Mouse (Mus musculus) layer of hippocampus, adult 9-11 months (tissue): ENCODE results near the gene Abhd17c.

Experiments used
- DNase-seq: peaks from one replicate; pipeline ENCODE4 v3.0.0; 2022

Gene Abhd17c

GRCm38 (mm10) chr7:84116621-84117542, 34.8 kb downstream of the Abhd17c start:
- DNase-seq = no peak

- no peak for DNase-seq
Measured at GRCm38 (mm10) chr7:84115385-84115784, 36.3 kb downstream of the Abhd17c start.

GRCm38 (mm10) chr7:84114775-84115174, 36.9 kb downstream of the Abhd17c start:
- no peak for DNase-seq

- DNase-seq = no peak
Measured at GRCm38 (mm10) chr7:84113035-84113390, 38.7 kb downstream of the Abhd17c start.

GRCm38 (mm10) chr7:84112351-84113034, 39.2 kb downstream of the Abhd17c start:
- DNase-seq = no peak

- no peak for DNase-seq
Measured at GRCm38 (mm10) chr7:84111716-84112350, 39.9 kb downstream of the Abhd17c start.

GRCm38 (mm10) chr7:84106942-84107341, 44.8 kb downstream of the Abhd17c start:
- no peak for DNase-seq

GRCm38 (mm10) chr7:84102589-84102988, 49.1 kb downstream of the Abhd17c start:
- DNase-seq = no peak

- no peak for DNase-seq
Measured at GRCm38 (mm10) chr7:84100672-84101071, 51.0 kb downstream of the Abhd17c start.

GRCm38 (mm10) chr7:84098098-84098497, 53.6 kb downstream of the Abhd17c start:
- no peak for DNase-seq

GRCm38 (mm10) chr7:84096501-84096900, 55.2 kb downstream of the Abhd17c start:
- DNase-seq = no peak

GRCm38 (mm10) chr7:84090793-84091192, 60.9 kb downstream of the Abhd17c start:
- DNase-seq = no peak

GRCm38 (mm10) chr7:84089777-84090176, 61.9 kb downstream of the Abhd17c start:
- no peak for DNase-seq

GRCm38 (mm10) chr7:84088971-84089370, 62.7 kb downstream of the Abhd17c start:
- peak; percentile 34 for DNase-seq

- DNase-seq = no peak
Measured at GRCm38 (mm10) chr7:84088191-84088590, 63.5 kb downstream of the Abhd17c start.

- peak; percentile 78 for DNase-seq
Measured at GRCm38 (mm10) chr7:84086039-84086829, 65.5 kb downstream of the Abhd17c start, which contains the start of gene Cemip. Gene Cemip, minus strand, starts transcription at chr7:84086502.

GRCm38 (mm10) chr7:84085049-84085945, 66.4 kb downstream of the Abhd17c start:
- DNase-seq = no peak

- no peak for DNase-seq
Measured at GRCm38 (mm10) chr7:84077257-84078013, 74.3 kb downstream of the Abhd17c start.

- peak; percentile 20 for DNase-seq
Measured at GRCm38 (mm10) chr7:84074266-84074665, 77.4 kb downstream of the Abhd17c start.

GRCm38 (mm10) chr7:84073856-84074255, 77.8 kb downstream of the Abhd17c start:
- no peak for DNase-seq

GRCm38 (mm10) chr7:84068931-84069330, 82.8 kb downstream of the Abhd17c start:
- DNase-seq = no peak
